Mouse (Mus musculus) bone marrow, adult 2 months (tissue): ENCODE measurements around the gene Stab1. TPM values are rescaled to one million over a fixed set of nuclear protein-coding genes. Genes with fewer than 3 reads are reported as not detected.

Source experiments
- H3K27ac ChIP-seq: fragments of 200-500 bp; 2 replicates; pipeline ENCODE4 v1.5.1; 2012; ENCODE audit warnings: low read depth, mild to moderate bottlenecking, control low read depth, inconsistent platforms, low read length; ENCODE audit not compliant: control insufficient read depth, poor library complexity, insufficient read depth
- H3K4me1 ChIP-seq: fragments of 200-500 bp; 2 replicates; pipeline ENCODE4 v1.6.1; 2011; ENCODE audit warnings: low read length; ENCODE audit not compliant: control insufficient read depth, insufficient read depth
- H3K4me3 ChIP-seq: fragments of 200-500 bp; replicated peaks from 2 replicates; pipeline ENCODE3; 2011; ENCODE audit warnings: mild to moderate bottlenecking, low read depth, low read length, control low read depth; ENCODE audit not compliant: control insufficient read depth
- CTCF ChIP-seq: fragments of 200-500 bp; IDR thresholded peaks from 2 replicates; pipeline ENCODE4 v1.5.1; 2011; ENCODE audit warnings: low read length, control low read depth; ENCODE audit not compliant: control insufficient read depth, insufficient read depth
- POLR2A ChIP-seq: fragments of 200-500 bp; IDR thresholded peaks from 2 replicates; pipeline ENCODE4 v1.6.1; 2011; ENCODE audit warnings: low read depth, mild to moderate bottlenecking, control low read depth, low read length, borderline replicate concordance; ENCODE audit not compliant: control insufficient read depth
- WGBS: fragments of 180-500 bp; shearing (Covaris S2); methylation state at CpG from one replicate; pipeline ENCODE4 v1.1.7; 2018; 5-methylcytosine and 5-hydroxymethylcytosine counted together
- polyA plus RNA-seq: library from polyadenylated mRNA; stranded (reverse); fragments of >200 nt; gene quantifications from 2 replicates; pipeline ENCODE4 v1.2.4, GENCODE M21; 2011; ENCODE audit warnings: low replicate concordance; ENCODE audit not compliant: missing spikeins, insufficient read depth, insufficient read length

The Stab1 gene
- polyA plus RNA-seq, 1 experiment, result 73.4 TPM

DNA sequence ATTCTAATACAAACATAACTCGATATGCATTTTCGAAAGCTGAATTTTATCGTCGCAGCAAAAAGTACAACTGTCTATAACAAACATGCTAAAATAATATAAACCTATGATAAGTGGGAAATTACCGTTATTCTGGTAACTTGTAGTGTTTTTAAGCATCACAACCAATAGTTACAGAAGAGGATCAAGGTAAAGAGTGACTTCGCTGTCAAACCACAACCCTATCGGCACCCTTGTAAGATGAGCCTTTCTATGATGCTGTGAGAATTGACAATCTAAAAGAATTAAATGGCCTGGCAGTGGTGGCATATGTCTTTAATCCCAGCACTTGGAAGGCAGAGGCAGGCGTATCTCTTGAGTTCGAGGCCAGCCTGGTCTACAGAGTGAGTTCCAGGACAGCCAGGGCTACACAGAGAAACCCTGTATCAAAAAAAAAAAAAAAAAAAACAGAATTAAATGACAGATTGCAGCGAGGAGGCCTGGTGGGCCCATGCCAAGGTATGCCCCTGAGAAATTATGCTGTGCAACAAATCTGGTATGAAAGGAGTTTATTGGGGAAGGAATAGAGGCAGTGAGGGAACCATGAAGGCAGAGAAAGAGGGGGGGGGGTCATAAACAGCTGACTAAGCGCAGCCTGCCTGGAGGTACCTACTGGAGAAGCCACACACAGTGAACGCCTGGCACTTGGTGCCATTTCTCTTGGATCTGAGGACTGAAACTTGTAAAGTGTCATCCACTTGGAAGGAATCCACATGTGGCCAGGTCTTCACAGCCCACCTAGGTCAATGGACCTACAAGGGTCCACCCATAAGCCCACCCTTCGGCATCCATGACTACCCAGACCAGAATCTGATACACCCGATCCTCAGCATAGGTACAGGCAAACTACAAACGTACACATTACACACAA is 38.9 kb downstream of the Stab1 start:
- H3K4me3 ChIP-seq, result peak overlapping the region; percentile 58
- no peak overlapping the region for H3K27ac ChIP-seq
- WGBS, result 52% methylated on average over 15 of the region's 15 CpGs
- peaks cover 5% of the 10 kb centered on the region; the same call in 1 of the 2 replicates for H3K4me1 ChIP-seq
- TF ChIP-seq CTCF (no peak), POLR2A (no peak)

DNA sequence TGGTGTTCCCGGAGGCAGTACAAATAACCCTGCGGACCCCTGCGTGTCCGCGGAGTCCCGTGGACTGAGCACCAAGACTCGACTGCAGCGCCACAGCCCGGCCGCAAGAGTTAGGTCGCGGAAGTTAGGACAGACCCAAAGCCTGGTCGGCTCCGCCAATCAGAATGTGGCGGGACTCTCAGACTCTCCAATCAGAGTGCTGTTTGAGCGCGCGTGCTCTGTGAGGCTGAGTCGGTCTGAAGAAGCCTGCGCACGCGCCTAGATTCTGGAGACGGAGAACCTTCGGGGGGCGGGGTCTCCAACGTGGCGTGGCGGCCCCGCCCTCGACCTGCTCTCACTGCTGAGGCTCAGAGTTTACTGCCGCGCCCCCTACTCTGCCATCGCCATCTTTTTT is 39.6 kb downstream of the Stab1 start, which contains the start of gene Smim4:
Gene Smim4, minus strand, starts transcription at position 131 of the 394 bp plus-strand sequence.
- H3K4me1 ChIP-seq, result peaks cover 5% of the 10 kb centered on the region; the same call in 1 of the 2 replicates
- WGBS, result under 1% methylated on average over 33 of the region's 33 CpGs
- TF ChIP-seq CTCF (peak; percentile 62), POLR2A (peak; percentile 96; the same call in 1 of the 2 replicates)
- H3K4me3 ChIP-seq, result peak within 1 kb of the TSS; percentile 77
- H3K27ac ChIP-seq, result peak within 1 kb of the TSS; percentile 87

DNA sequence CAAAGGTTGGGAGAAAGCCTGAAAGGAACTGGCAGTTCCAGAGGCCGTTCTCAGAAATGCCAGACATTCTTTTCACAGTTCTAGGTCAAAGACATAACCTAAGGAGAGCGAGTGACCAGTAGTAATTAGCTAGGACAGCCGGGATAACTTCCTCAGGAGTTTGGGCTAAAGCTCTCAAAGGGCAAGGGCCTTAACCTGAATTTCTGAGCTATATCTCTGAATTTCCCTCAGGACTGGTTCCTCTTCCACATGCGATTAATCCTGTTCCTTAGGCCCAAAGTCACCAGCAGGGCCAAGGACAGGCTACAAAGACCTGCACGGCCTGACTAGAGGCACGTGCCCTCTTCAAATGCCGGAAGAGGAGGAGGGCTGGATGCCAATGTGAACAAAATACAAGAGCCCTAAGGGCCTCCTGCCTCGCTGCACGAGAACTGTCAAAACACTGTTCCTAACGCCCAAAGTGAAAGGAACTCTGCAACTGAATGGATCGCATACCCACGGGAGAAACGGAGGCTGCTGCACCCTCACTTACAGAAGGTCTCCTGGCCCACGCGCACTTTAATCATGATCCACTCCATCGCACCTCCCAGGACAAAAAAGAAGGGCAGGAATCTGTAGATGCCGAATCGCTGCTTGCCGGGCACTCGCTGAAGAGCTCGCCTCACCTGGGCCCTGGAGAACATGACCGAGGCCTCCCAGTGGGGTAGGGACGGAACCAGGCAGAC is 40.2 kb downstream of the Stab1 start:
- peaks cover 5% of the 10 kb centered on the region; the same call in 1 of the 2 replicates for H3K4me1 ChIP-seq
- peak overlapping the region; percentile 87 for H3K27ac ChIP-seq
- TF ChIP-seq CTCF, result no peak
- no peak for TF ChIP-seq POLR2A
- WGBS, result under 1% methylated on average over 23 of the region's 23 CpGs
- peak overlapping the region; percentile 77 for H3K4me3 ChIP-seq

DNA sequence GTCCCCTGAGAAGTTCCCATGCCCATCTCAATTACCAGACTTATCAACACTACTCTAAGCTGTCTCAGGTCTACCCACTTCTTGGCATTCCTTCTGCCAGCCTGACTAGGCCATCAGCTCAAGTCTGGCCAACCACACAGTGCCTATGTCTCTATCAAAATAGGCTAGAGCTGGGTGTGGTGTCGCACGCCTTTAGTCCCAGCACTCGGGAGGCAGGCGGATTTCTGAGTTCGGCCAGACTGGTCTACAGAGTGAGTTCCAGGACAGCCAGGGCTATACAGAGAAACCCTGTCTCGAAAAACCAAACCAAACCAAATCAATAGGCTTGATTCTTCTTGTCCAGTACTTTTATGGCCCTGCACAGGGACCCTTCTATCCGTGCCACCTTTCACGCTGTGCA is 41.6 kb downstream of the Stab1 start:
- Histone ChIP-seq H3K27ac (no peak overlapping the region), H3K4me3 (no peak overlapping the region), H3K4me1 (peaks cover 5% of the 10 kb centered on the region; the same call in 1 of the 2 replicates)
- 74% methylated on average over 8 of the region's 8 CpGs for WGBS
- TF ChIP-seq CTCF, result no peak
- TF ChIP-seq POLR2A, result no peak

DNA sequence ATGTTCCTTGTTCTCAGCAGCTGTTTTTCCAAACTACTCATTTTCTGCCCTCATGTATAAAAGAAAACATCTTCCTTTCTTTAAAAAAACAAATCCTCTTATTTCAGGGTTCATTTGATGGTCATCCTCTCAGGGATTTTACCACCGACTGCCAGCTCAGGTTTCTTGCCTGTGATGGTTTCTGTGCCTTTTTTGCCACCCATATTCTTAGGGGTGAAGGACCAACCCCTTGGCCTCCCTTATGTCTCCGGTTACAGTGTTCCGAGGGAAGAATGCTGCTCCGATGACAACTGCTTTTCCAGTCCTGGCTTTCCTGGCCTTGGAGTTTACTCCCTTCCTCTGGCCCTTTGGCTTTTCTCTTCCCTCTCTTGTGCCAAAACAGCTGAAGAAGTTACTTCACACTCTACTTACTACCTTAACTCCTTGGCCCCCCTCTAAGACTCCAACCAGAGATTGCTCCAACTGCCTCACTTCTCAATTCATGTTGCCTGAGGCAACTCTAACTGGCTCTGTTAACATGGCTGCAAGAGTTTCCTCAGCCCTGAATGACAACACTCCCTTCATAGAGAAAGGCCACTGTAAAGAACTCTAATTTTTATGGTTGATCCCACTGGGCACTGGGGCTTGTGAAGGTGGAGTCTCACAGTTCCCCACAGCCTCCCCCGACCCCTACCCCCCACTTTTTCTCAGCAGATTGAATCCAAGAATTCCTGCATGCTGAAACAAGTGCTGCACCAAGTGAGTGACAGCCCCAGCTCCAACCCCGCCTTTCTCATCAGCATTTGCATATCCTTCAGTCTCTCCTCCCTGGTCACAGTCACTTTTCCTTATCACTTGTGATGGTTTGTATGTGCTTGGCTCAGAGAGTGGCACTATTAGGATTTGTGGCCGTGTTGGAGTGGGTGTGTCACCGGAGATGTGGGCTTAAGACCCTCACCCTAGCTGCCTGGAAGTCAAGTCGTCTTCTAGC is 43.0 kb downstream of the Stab1 start:
- no peak overlapping the region for H3K4me3 ChIP-seq
- peaks cover 3% of the 10 kb centered on the region; the same call in 1 of the 2 replicates for H3K4me1 ChIP-seq
- TF ChIP-seq POLR2A (no peak), CTCF (no peak)
- 62% methylated on average over 9 of the region's 9 CpGs for WGBS
- H3K27ac ChIP-seq, result peak overlapping the region; percentile 31

DNA sequence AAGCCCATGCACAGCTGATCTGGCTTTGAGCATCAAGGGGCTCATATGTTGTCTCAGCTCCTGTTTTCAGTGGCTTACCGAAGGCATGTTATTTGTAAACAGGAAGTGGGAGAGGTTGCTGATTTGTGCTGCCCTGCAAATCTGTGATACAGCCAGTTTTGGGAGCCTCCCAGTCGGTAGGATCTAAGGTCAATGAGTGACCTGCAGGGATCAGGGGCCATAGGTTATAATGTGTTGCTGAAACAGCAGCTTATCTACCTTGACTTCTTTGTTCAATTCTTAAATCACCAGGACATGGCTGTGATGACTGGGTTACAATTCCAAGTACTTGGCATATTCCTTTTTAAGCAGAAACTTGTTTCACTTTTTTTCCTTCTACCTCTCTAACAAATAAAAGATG is 52.9 kb downstream of the Stab1 start:
- H3K4me3 ChIP-seq, result no peak overlapping the region
- no peak overlapping the region for H3K27ac ChIP-seq
- TF ChIP-seq CTCF, result no peak
- TF ChIP-seq POLR2A, result no peak
- H3K4me1 ChIP-seq, result no peaks in the 10 kb centered on the region
- WGBS, result 59% methylated on average over 2 of the region's 2 CpGs

DNA sequence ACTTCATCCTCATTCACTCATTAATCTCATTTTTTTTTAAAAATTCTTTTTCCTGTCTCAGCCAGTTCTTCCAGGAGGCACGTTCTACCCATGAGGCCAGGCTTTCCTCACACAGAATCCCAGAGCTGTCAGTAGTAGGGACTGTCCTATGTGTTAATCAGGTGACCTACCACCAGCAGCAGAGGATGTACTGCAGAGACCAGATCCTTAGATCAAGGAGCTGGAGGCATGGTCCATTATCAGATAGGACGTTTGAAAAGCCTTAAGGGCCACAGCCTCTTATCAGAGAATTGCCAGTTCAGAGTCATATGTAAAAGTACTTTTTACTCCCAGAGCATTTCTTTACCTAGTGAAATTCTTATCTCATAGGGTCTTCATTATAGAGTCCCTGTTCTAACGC is 54.4 kb downstream of the Stab1 start:
- no peak overlapping the region for H3K4me3 ChIP-seq
- TF ChIP-seq POLR2A (no peak), CTCF (no peak)
- no peaks in the 10 kb centered on the region for H3K4me1 ChIP-seq
- 74% methylated on average over 3 of the region's 3 CpGs for WGBS
- H3K27ac ChIP-seq, result no peak overlapping the region

DNA sequence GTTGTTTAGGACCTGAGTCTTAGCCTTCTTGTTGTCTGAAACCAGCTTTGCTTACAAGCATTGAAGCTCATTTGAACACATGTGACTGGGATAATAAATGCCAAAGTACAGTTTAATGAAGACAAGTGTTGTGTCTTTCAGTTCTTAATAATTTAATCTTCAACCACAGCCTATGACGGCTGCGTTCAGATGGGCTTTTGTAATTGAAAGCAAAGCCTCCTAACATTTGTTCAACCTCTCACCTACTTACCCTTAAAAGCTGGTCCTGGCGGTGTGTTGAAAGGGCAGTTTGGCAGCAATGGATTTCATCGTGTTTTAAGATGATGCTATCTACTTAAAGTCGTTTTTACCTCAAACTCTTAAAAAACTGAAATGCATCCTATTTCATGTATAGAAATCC is 56.3 kb downstream of the Stab1 start:
- WGBS, result 84% methylated on average over 5 of the region's 5 CpGs
- H3K4me1 ChIP-seq, result no peaks in the 10 kb centered on the region
- no peak overlapping the region for H3K27ac ChIP-seq
- TF ChIP-seq CTCF, result no peak
- no peak for TF ChIP-seq POLR2A
- H3K4me3 ChIP-seq, result no peak overlapping the region
